Mouse (Mus musculus) layer of hippocampus, postnatal 36 days (tissue): ENCODE measurements around the gene Lgi2. TPM values are rescaled to one million over a fixed set of nuclear protein-coding genes. Genes with fewer than 3 reads are reported as not detected.

Experiments used
- DNase-seq, 2 experiments: peaks; one replicate each; pipeline ENCODE4 v3.0.0; 2022
- total RNA-seq, 2 experiments: library from RNA; stranded (reverse); gene quantifications; 2 replicates each; pipeline ENCODE4 v1.2.3; 2021

Lgi2 gene
- total RNA-seq, 2 experiments from 2014 or later: 21.5 to 23.4 TPM

DNA sequence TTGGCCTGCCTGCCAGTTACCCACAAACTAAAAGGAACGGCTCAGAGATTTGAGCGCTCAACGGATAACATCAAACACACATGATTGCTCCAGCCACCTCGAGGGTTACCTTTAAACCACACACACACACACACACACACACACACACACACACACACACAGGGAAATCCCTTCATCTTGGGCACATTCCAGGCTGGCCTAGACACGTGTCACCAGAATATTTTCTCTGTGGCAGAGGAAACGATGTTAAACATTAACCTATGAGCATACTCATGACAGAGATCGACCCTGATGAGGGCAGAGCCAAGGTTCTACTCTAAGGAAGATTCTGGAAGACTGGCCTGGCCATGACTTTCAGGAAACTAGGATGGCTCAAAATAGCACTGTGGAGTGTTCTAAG is 29.2 kb downstream of the Lgi2 start:
- DNase-seq: no peak

DNA sequence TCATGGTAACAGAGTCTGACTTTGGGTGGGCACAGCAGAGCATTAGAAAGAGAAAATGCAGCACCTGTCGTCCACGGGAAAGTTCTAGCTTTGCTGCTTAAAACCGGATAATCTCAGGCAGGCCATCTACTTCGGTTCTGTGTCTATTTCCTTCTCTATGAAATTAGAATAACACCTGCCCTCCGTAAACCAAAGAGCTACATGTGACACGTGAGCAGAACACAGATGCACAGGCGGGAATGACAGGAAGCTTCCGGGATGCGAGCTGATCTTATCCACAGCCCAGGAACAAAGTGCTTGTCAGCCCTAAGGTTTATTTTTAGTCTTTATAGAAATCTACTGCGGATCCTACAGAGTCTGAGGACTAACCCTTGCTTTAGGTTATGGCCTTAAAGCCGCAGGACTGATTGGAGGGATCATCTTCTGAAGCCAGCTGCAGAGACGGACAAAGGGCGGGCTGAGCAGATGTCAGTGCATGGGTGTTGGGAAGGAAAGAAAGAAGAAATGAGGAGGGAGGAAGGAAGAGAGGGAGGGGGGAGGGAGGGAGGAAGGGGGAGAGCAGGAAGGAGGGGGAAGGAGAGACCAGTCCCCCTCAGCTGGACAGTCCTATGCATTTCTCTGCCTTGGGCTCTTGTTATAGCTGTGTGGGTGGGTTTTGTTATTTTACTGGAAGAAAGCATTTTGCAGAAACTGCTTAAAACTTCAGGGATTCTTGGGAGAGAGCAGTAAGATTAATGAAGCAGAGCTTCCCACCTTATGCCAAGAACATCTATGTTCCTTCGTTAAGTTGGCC is 31.3 kb downstream of the Lgi2 start:
- DNase-seq: no peak

DNA sequence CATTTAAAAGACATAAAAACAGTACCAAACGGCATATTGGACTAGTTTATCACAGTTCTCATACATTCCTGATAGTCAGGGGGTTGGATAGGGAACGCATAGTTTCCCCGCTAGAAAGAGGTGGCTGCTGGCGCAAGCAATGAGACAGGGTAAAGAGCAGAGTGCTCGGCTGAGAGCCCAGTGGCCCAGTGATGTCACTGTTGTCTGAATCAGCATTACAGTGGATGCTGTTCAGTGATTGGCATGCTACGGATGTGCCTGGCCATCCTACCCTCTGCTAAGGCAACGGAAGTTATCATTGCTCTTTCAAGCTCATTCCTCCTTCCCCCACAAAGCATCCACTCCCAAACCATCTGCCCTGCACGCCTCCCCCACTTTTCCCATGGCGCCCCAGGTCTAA is 32.6 kb downstream of the Lgi2 start:
- DNase-seq: no peak

DNA sequence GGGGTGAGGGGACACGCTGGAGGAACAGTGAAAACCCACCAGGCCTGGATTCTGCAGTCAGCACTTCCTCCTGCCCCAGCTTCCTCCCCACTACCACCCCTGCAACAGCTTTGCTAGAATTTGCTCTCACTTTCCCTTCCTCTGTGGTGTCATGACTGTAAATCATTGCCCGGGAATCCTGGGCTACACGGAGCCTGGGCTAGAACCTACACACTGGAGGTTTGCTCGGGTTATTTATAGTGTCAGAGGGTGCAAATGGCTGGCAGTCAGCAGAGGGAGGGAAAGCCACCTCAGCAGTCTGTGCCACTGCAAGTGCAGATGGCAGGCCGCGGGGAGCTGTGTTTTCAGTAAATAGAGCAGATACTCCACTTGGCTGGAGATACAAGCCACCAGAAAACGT is 37.7 kb downstream of the Lgi2 start:
- DNase-seq: peak; percentile 8 to 28

DNA sequence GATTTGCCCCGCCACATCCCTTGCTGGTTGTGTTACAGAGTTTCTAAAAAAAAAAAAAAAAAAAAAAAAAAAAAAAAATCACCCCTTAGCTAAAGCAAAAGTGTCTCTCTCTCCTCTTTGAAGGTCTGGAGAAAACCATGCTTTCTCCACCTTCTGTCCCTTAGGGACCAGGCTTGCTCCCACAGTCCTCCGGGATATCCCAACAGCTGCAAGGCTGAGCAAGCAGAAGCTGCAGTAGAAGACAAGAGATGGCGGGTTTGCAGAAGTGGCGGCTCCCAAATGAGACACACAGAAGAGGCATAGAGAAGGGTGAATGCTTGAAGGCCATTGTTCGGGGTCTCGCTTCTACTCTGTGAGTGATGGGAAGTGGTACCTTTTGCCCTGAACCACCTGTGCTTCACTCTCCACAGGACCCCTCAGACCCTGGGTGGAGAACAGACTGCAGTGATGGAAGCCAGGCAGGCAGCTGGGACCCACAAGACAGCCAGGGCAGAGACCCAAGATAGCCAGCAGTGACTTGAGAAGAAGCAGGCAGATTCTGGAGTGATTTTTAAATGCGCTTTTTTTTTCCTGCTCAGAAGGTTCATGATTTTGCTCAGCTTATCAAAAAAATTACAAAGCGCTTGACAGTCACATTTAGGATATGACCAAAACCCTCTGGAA is 39.8 kb downstream of the Lgi2 start:
- DNase-seq: no peak

DNA sequence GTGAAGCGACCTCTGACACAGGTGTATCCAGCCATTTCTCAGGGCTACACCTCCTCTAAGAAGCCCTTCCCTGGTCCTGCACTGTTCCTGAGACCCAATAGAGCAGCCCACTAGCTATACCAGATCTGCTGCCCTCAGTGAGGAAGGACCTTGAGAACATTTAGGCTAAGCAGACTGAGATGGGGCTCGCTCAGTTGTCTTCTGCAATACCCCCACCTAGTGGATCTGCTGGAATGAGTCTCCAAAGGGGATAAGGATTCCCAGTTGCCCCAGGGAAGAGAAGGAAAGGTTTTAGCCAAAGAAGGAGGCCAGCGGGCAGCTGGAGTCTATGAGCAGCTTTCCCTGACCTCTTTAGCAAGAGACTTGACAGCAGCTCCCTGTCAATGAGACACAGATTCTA is 42.1 kb downstream of the Lgi2 start:
- DNase-seq: peak; percentile 25 to 51

DNA sequence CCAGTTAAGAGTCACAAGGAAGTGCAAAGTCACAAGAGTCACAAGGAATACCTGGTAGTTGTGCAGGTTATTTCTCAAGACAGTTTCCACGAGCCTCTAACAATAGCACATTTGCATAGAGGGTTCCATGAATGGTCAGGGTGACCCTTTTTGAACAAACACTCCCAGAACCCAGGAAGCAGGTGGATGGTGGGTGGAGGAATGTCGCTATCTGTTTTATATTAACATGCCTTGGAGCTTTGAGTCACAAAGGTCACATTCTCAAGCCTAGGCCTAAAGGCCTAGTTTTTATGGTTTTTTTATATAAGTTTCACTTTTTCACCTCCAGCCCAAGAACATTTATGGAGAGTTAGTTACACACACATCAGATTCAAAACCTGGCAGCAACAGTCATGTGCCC is 46.3 kb downstream of the Lgi2 start:
- no peak for DNase-seq

DNA sequence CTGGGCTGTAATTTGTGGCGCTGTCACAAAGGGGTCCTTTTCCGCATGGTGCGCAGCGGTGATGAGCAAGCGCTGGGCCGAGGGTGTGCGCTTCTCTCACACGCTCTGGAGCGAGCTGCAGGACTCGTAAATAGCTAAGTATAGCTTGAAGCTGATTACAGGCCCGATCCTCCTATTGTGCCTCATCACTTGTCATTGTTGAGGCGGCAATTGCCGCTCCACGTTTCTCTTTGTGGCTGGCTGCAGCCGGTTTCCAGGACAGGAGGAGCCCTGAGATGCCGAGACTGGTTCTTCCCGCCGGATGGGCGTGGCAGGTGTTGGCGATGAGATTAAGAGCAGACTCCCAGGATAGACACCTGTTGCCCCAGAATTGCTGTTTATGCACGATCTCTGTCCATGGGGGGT is 50.2 kb downstream of the Lgi2 start:
- DNase-seq: peak; percentile 8 to 33

DNA sequence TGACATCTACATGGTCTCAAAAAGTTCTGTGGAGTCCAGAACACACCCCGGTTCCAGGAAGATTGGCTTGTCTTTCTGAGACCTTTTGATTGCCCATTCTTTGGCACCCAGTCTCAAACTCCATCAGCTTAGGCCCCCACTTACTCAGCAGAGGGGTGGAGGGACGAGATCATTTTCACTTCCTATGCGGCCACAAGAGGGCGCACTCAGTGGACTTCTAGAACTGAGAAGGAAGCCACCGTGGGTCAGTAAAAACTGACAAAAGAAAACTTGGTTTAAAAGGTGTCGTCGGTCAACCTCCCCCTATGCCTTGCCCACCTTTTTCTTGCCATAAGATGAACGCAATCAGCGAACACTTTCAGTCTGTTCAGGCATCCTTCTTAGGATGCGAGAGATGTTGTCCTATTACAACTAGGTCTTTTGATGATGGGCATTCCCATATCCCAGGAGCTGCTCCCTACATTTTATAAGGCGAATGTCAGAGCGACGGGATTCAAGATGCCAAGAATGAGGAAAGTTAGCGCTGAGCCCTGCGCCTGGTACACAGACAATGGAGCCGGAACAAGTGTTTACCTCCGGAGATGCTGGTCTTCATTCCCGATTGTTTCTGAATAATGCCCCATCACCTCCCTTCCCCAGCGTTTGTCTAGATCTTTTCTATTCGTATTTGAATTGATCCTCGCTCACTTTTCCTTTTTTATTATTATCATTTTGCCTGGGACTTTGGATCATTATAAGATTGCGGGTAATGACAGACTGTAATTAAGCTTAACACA is 50.8 kb downstream of the Lgi2 start:
- DNase-seq: peak; percentile 63 to 65

DNA sequence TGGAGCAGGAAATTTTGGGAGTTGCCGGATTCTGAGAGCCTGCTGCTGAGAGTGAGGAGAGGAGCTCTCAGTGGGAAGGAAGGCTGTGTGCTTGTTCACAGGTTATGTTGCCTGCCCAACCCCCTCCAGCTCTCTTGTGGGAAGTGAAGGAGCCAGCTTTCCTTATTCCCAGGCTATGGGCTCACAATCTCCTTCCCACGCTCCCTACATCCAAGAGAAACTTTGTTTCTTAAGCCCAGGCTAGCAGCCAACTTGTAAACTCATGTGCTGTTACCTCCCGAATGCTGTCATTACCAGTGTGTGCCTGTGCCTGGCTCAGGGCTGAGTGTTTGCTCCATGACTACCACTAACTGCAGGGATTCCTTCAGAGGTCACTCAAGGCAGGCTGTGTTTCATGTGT is 55.2 kb downstream of the Lgi2 start:
- no peak for DNase-seq

DNA sequence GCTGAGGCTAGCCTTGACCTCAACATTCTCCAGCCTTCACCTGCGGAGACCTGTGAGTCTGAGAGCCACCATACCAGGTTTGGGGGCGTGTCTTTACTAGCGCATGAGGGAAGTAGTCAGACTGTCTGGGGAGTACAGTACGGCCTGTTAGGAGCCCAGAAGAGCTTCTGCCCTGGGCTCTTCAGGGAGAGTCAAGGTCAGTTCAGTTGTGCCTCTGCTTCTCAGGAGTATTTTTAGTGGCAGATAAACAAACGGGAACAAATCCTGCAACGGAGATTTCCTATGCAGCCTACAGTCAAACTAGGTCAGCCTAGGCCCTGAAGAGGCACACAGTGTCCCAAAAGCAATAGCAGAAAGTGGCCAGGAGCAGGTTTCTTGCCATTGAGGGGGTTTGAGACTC is 56.8 kb downstream of the Lgi2 start:
- no peak for DNase-seq

DNA sequence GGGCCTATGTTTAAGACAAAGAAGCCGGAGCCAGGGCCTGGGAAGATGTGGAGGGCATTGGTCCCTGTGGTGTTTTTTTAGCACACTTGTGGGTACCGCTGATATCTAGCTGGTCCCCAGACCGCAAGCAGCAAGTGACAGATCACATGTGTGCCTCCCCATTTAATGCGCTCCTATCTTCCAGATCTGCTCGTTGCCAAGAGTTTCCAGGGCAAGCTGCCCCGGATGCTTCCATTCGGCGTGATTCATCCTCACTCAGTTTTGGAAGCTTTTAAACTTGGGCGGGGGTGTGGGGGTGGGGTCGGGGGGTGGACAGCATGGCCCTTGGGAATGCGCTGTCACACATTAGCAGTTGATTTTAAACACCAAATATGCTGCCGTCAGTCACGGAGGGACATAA is 61.6 kb downstream of the Lgi2 start:
- peak in 1 of 2 experiments; percentile 11 for DNase-seq

DNA sequence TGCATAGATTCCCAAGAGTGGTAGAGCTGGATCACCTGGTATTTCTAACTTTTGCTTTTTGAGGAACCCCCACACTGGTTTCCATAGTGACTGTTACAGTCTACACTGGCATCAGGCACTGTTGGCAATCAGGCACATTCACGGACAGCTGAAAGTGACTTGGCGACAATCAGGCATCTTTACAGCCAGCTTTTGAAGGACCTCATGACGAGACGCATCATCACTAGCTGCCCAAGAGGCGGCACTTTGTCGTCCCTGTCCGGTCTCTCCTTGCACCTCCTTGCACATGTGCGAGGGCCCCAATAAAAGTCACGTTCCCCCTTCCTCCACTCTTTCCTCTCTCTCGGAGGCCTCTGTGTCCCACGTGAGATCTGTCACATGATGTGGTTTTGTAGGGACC is 62.1 kb downstream of the Lgi2 start:
- peak; percentile 44 to 59 for DNase-seq

DNA sequence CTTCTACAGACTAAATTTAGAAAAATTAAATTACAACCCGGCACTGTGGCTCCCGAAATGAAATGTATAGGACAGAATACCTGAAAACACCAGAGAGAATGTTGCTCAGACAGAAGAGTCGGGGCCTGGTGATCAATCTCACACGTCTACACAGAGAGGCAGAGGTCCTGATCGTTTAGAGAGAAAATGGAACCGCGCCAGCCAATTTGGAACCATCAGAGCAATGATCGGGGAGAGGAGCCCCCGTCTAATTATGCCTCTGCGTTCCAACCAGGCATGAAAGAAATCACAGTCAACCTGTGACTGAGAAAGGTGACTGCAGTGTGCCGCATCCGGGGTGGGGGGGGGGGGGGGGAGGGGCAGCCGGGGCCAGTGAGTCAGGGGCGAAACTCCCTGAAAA is 70.6 kb downstream of the Lgi2 start:
- no peak for DNase-seq

DNA sequence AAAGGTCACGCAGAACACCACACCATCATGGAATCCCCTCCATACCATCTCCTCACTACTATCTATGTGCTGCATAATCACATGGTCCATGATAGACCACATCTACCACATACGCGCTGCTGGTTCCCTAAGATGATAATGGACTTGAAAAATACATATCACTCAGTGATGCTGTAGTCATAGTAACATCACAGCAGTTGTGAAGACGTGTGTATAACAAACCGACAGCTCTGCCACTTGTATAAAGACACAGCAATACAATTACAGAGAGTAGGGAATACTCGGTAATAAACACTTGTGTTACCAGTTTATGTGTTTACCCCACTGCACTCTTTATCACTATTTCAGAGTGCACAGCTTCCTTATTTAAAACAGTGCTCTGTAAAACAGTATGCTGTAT is 74.8 kb downstream of the Lgi2 start:
- no peak for DNase-seq

DNA sequence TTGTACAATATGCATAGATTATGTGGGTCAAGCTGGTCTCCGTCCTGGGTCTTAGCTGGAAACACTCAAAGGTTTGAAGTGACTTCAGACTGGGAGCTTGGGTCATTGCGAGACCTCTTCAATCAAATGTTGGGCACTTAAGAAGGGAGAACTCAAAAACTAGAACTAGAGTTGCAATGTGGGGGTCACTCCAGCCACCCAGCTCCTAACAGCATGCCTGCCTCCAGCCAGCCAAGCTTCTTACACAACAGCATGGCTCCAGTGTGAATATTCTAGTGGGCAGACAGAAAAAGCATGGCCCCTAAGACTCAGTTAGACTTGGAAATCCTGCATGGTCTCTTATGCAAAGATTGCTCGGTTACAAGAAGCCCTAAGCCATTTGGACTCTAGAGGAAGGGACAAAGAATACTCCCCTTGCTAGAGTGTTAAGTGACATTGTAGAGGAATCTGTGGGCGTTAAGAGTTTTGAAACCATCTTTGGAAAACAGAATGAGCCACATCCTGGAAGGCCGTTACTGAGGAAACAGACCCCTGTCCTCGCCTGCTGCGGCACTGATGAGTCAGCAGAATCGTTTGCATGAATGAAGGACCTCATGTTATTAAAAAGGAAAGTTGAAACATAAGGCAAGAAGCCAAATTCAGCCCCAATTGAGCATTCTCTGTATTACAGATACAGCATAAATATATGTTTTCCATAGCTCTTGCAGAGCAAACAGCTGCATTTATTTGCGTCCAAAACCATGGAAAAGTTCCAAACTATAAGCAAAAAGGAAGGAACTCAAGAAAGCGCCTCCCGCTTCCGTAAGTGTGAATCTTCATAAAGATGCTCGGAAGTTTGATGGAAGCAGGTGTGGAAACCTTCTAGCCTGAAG is 78.5 kb downstream of the Lgi2 start:
- no peak for DNase-seq

Other genes starting within 250 kb of the Lgi2 start
- 1 to 10 TPM; 4.8 to 5.7 TPM for gene Sod3, start 202.7 kb downstream of the Lgi2 start, total RNA-seq
- gene Ccdc149, start 94.9 kb downstream of the Lgi2 start, total RNA-seq: 10 to 100 TPM; 61.5 to 66.2 TPM
- 10 to 100 TPM; 10.1 to 10.6 TPM for gene Sepsecs, start 103.2 kb upstream of the Lgi2 start, total RNA-seq
- gene Pi4k2b, start 175.1 kb upstream of the Lgi2 start, total RNA-seq: 1 to 10 TPM; 2.1 to 2.8 TPM
- 10 to 100 TPM; 10.5 to 11.7 TPM for gene Zcchc4, start 208.9 kb upstream of the Lgi2 start, total RNA-seq